Mouse (Mus musculus) myocyte (in vitro differentiated cells): ENCODE measurements at regions not wholly inside any gene's neighbourhood (a gene's known extent, or its start where the extent isn't known, plus 50 kb on each side); places are given as distances from the start of the nearest gene placed in this dataset.

Experiments used
- CEBPB ChIP-seq: IDR thresholded peaks from 2 replicates; pipeline ENCODE4 v1.6.1; 2011; ENCODE audit warnings: mild to moderate bottlenecking, moderate library complexity; ENCODE audit not compliant: poor library complexity, insufficient read depth, severe bottlenecking
- E2F4 ChIP-seq: IDR thresholded peaks from one replicate; pipeline ENCODE4 v1.6.1; 2011; ENCODE audit warnings: mild to moderate bottlenecking, control low read depth, moderate library complexity; ENCODE audit not compliant: insufficient read depth
- MYOD1 ChIP-seq, 3 experiments: IDR thresholded peaks; one replicate each; pipeline ENCODE4 v1.6.1; 2011; ENCODE audit warnings: control low read depth in 2 of 3, low read depth in 2 of 3, mild to moderate bottlenecking in 2 of 3, moderate library complexity in 1 of 3; ENCODE audit not compliant: insufficient read length in 2 of 3, control insufficient read depth in 1 of 3
- POLR2A ChIP-seq: IDR thresholded peaks from one replicate; pipeline ENCODE4 v1.6.1; 2011; ENCODE audit warnings: low read depth, mild to moderate bottlenecking, control low read depth, moderate library complexity; ENCODE audit not compliant: insufficient read length
- POLR2AphosphoS2 ChIP-seq: IDR thresholded peaks from one replicate; pipeline ENCODE4 v1.6.1; 2011; ENCODE audit warnings: low read depth, control low read depth; ENCODE audit not compliant: insufficient read length
- SRF ChIP-seq: IDR thresholded peaks from one replicate; pipeline ENCODE4 v1.6.1; 2011; ENCODE audit warnings: low read depth; ENCODE audit not compliant: control insufficient read depth, insufficient read length
- TCF12 ChIP-seq: IDR thresholded peaks from one replicate; pipeline ENCODE4 v1.6.1; 2011; ENCODE audit warnings: mild to moderate bottlenecking, control low read depth; ENCODE audit not compliant: poor library complexity, insufficient read depth, severe bottlenecking
- TCF3 ChIP-seq: IDR thresholded peaks from one replicate; pipeline ENCODE4 v1.6.1; 2011; ENCODE audit warnings: low read depth, control low read depth; ENCODE audit not compliant: insufficient read length
- USF1 ChIP-seq: IDR thresholded peaks from one replicate; pipeline ENCODE4 v1.6.1; 2011; ENCODE audit warnings: low read depth, mild to moderate bottlenecking, control low read depth, moderate library complexity

- no peak for TF ChIP-seq POLR2AphosphoS2
- no peak for TF ChIP-seq USF1
- no peak for TF ChIP-seq E2F4
- no peak for TF ChIP-seq MYOD1 (IDR thresholded peaks at IDR 0.05; ENCODE audit: control insufficient read depth in 1 of 3, insufficient read length in 2 of 3, low read depth in 2 of 3)
- TF ChIP-seq POLR2A = no peak
- TF ChIP-seq TCF3 = no peak
- no peak for TF ChIP-seq SRF
- no peak for TF ChIP-seq CEBPB
- TF ChIP-seq TCF12 = no peak
Observed at GRCm38 (mm10) chr9:30564765-30565680, 138.1 kb downstream of the Snx19 start.
